Mouse (Mus musculus) megakaryocyte-erythroid progenitor cell, adult 5-6 weeks (primary cell): Measurements from ENCODE around the gene Dab1. TPM values are rescaled to one million over a fixed set of nuclear protein-coding genes. Genes with fewer than 3 reads are reported as not detected.

Experiments used
- ATAC-seq: replicated peaks from 2 replicates; pipeline ENCODE4 v1.8.0; 2016; ENCODE audit warnings: mild to moderate bottlenecking, inconsistent platforms; ENCODE audit not compliant: severe bottlenecking, poor library complexity, low FRiP score, low TSS enrichment
- total RNA-seq, 2 experiments: library from RNA; stranded (forward) in 1 of 2; stranded (reverse) in 1 of 2; fragments of 200-1000, 215-1000 nt in 1 of 2; fragments of >200 nt in 1 of 2; fragmentation: Nextera tagmentation in 1 of 2; gene quantifications; 2 replicates each; pipeline ENCODE4 v1.2.3; 2014 to 2017

Gene Dab1
- total RNA-seq, 2 experiments from 2014 or later: not detected

DNA sequence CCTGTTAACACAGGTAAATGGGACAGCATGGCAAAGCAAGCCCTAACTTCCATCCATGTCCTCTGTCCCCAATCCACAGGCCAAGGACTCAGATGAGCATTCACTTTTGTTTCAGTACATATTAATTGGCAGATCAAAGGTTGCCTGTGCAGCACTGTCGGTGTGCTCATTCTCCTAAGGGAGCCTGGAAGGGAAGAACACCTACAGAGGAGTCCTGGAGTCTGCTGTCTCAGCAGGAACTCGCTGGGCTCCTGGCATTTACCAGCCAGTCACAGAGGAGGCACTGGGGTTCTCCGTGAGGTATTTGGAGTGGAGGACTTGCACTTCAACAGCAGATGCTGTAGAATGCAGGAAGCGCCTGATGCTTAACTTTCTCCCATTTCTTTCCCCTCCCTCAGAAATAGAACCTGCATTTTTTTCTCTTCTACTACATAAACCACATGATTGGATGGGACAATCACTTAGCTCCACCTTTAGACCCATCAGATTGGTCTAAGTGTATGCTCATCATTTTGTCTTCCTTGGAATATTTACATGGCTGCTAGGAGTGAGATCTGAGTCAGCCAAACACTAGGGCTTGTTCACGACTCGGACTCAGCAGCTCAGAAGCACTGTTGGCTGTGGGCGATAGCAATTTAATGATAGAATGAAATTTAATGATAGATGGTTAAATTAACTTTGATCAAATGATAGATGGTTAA lies 837.2 kb downstream of the Dab1 start:
- ATAC-seq: no peak

DNA sequence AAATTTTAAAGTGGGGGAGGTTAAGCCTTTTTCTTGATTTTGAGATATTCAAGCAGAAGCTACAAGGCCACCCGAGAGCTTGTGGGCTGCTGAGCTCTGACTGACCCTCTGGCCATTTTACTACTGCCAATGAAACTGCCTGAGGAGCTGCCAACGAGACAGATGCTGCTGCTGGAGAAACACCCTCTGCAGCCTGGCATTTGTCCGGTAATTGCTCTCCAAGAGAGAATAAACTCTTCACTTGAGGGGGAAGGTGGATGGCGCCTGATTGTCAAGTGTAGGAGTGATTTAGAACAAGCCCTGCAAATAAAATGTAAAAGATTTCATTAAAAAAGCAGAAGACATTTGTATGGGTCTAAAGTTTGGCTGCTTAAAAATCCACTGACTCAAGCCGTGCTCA lies 839.6 kb downstream of the Dab1 start:
- ATAC-seq: no peak

DNA sequence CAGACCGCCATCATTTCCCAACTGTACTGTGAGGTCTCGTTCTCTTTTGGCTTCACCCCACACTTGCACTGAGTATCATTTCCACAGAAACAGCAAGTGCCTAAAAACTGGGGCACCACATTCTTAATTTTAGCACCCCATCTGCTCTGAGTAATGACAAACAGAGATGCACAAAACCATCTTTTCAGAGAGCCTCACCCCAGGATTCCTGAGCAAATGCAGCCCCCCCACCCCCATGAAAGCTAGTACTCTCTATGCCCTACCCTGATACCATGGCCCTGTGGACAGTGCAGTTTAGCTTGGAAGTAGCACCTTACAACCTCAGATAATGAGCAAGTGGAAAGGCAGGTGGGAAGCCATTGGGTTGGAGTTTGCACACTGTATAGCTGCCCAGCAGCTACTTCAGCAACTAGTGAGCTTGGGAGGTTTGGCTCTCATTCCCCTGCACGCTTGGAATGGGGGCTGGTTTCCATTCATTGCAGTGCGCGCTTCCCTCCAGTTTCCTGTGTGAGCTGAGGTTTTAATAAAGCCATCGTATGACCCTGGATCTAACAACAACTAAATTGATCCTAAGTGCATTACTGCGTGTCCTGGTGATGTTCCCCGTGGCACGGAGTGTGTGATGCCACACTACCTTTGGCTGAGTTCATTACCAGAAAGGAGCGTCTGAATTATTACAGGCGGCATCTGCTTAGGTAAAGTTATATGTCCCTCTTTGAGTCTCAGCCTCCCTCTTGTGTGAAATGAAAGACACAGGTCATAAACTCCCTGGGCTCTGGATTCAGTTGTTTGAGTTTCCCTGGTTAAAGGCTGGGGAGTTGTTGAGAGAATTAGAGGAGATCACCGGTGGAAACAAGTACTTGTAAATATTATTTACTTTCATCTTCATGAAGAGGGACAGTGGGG lies 842.2 kb downstream of the Dab1 start:
- no peak for ATAC-seq

DNA sequence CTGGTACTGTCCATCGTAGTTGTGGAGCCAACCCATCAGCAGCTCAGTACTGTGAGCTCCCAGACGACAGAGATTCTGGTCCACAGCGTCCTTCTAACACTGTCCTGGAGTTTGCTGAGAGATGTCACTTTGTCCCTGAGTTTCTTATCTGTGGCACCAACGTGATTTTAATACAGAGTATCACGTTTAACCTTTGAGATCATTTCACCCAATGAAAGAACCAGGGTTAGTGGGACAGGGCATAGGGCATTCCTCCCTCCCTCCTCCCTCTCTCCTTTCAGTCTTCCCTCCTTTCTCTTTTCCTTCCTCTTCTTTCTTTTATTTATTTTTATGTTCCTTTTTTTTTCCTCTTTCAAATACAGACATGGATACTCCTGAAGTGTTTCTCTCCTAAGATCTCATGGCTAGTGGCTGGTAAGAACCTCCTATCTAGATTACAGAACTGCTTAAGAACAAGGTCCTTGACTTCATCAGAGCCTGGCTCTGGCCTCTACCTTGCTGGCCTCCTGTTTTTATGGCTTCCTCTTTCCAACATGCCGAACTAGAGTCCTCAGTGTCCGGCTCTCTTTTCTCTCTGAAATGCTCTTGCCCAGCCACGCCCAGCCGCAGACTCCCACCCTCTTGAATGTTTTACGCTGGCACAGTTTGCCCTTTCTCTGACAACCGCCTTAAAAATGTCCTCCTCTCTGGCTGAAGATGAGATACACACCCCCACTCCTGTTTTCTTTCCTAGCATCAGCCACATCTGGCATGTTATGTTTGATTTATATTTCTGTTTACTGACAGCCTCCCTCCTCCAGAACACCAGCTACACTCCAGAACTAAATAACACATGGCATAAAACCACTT lies 844.0 kb downstream of the Dab1 start:
- no peak for ATAC-seq

DNA sequence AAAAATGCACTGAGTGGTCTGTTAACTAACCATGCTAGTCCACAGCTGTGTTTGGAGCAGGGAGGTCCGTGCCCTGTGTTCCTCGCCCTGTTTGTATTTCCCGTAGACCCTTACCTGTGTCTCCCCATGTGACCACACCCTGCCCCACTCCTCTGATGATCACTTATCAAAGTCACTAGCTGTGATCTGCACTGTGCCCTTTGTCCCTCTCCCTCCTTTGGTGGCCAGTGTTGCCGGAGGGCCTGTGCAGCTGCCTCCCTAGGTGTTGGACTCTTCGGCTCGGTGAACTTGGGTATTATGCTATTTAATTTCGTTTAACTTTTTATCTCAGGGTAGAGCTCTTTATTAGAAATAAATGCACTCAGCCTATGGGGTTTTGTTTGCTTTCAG lies 844.6 kb downstream of the Dab1 start:
- ATAC-seq: no peak

DNA sequence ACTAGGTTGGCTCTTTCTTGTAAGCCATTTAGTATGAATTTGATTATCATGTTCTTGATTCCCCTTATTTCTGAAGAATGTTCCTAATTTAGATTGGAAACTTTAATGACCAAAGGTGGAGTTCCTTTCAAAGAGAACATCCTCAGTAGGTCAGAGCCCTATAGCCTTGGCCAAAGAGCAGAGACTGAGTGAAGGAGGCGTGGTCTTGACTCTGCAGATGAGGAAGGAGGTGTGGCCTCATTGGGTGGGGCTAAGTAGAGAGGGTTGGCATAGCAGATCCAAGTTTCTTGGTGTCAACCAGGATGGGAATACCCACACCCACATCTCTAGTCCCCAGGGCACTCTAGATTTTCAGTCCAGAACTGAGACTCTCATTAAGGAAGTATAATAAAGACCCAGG lies 846.4 kb downstream of the Dab1 start:
- ATAC-seq: no peak

DNA sequence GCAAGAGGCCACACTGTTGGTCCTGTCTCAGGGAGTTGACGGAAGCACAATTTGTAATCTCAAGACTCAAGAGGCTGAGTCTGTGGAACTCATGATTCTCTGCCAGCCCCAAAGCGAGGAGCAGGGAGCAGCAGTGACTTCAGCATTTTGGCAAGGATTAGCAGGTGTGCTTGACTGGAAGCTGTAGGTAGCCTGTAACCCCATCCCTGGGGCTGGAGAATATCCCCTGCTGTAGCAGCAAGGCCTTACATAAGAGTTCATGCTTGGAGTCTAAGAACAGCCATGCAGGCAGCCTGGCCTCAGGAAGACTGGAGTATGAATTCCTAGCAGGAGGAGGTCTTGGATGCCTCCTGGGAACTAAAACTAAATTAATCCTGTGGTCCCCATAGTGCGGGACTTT lies 849.5 kb downstream of the Dab1 start:
- ATAC-seq: no peak

DNA sequence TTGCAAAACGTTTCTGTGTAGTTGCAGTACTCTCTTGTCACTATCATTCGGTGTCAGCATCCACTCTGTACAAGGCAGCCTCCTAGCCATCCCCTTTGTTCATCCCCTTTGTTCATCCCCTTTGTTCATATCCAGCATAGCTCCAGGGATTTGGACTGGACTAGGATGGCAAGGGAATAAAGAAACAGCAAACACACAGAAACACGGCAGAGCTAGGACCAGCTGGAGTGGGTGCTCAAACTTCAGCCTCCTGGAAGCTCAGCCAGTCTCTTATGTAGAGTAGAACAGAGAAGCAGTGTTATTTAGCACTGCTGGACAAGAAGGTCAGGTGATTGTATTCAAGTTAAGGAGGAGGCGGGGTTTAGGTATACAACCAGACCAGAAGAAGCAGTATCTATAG lies 853.8 kb downstream of the Dab1 start:
- ATAC-seq: no peak

DNA sequence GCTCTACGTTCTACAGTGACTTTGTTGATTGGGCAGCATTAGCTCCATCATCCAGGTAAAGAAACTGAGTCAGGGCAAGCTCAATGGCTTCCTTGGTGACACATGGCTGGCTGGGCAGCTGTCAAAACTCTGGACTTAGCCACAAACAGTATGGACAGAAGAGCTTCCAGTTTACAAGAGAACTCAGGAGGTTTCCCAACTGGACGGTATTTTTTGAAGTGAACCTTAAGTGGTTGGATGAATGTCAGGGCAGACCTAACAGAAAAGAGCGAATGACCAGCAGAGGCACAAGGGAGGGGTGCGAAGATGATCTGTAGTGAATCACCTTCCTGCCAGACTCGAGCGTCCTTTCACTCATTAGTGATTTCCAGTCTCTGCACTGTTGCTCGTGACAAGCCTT lies 857.7 kb downstream of the Dab1 start:
- ATAC-seq: no peak

DNA sequence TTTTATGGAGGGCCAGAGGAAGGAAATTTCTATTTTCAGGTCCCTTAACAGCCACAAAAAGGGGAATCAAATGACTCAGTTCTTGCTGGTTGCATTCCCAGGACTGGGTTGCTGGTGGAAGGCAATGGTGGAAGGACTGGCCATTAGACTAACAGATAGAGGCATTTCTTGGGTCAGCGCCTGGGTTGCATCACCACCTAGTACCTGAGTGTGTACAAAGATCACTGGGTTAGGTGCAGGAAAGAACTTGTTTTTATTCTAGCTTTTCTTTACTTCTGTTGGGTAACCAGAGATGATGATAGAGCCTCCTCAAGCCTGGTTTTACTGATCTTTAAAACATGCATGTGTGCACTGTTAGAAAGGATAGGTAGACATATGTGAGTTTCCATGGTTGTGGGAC lies 864.8 kb downstream of the Dab1 start:
- no peak for ATAC-seq

DNA sequence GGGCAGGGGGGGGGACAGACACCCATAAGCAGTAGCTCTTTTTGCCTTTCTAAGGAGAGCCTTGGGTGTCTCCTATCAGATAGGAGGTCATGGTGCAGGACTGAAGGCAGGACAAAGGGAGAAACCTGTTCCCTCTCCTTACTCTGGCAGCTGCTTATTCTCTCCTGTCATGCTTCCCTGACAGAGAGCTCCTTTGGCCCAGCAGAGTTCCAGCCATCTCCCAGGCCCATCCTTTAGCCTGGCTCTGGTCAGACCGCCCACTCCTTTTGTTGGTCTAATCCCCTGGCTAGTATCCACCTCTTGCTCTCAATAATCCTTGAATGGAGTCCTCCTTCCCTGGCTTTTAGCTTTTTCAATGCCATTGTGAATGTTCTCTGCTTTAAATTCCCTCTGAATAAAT lies 878.1 kb downstream of the Dab1 start:
- no peak for ATAC-seq

DNA sequence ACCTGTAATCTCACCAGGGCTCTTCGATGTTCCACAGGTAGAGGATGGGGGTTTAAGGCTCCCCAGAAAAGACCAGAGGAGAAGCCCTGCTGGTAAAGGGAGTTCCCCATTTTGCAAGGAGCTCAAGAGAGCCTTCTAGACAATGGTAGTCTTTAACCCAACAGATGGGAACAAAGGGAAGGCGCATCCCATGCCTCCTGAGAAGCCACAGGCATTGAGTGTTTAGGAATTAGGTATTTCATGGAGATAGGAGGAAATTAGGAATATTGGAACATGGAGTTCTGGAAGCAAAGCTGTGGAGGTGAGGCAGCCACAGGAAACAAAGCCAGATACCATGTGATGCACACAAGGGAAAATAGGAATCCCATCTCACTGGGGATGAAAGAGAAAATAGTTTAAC lies 881.0 kb downstream of the Dab1 start:
- ATAC-seq: no peak

DNA sequence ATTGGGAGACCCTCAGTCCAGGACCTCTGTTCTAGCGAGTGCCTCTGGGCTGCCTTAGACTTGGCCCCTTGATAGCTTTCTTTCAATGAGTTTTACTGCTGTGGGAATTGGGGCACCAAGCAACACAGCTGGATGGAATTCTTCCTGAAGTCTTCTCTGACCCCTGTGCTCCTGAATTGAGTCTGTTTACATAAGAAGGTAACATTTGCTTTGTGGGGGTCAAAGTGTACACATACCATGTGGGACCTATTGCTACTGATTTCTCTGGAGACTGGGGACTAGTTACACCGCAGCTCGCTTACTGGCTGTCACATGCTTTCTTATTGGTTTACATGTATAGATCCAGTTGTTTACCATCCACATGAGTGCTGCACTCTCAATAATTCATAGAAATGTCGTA lies 881.5 kb downstream of the Dab1 start:
- no peak for ATAC-seq

DNA sequence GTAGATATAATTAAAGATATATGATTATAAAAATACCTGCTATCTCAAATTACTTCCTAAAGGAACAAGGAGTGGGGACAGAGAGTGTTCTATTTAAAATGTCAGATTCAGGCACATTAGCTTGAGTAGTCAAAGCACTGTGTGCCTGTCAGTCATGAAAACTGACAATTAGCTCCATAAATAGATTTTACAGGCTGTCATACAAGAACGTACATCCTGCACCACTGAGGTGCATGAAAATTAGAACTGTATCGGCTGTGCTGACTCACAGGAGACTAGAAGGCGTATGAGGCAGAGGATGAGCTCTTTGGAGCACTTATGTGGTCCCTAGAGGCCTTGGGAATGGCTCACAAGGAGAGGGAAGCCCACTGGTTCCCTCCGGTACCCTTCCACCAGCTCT lies 882.1 kb downstream of the Dab1 start:
- ATAC-seq: no peak

DNA sequence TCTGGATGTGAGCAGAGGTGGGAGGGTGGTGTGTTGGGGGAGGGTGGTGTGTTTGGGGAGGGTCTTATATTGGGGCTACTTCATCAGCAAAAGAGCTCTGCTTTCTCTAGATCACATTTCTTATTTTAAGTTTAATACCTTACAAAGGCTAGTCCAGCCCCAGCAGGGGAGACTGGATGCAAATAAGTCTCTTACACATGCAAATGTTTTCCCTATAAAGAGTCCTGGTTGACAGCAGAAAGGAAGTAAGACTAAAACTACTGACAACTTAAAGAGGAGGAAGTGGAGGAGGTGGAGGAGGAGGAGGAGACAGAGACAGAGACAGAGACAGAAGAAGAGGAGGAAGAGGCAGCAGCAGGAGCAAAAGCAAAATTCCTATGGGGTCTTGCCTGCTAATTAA lies 885.8 kb downstream of the Dab1 start:
- ATAC-seq: no peak

DNA sequence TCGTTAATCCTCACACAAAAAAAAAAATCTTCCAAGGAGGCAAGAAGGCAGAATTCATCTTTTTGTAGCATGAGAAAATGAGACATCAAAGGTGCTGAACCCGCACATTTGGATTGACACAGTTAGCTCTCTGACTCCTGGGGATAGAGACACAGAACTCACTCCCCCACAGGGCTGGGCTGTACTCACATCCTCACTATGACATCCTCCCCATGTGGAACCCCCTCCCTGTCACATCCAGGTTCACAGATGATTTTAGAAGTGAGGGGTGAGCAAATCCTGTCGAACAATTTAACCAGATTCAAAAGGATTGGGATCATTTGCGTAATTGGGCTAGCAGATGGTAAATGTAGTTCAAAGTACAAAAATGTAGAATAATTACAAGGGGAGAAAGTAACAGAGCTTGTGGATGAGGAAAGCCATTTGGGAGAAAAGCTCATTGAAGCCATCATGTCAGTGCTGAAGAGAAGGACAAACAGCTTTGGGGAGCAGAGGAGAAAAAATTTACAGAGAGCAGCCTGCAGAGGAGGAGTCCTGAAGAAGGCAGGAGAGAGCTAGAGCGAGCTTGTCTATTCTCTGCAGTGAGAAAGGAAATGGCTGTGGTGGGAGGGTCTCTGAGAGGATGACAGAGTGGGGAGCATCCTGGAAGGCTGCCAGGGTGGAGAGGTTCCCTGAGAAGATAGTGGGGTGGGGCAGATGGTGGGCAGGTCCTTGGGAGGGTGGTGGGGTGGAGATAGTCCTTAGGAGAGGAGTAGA lies 890.2 kb downstream of the Dab1 start:
- no peak for ATAC-seq

DNA sequence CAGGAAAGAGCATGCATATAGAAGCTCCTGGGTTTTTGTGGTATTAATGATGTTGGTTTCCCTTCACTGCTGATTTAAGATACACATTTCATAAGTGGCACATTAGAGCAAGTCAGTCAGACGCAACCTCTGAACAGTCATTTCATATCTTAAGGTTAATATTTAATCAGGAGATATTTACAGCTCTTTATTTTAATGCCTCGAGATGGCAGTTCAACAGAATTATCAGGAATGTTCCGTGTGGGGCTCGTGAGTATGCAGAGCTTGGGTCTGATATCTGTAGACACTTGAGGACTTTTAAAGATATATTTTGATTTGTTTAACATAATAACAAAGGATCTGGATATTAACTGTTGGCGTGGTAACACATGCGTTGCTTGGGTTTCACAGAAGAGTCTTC lies 892.7 kb downstream of the Dab1 start:
- no peak for ATAC-seq

DNA sequence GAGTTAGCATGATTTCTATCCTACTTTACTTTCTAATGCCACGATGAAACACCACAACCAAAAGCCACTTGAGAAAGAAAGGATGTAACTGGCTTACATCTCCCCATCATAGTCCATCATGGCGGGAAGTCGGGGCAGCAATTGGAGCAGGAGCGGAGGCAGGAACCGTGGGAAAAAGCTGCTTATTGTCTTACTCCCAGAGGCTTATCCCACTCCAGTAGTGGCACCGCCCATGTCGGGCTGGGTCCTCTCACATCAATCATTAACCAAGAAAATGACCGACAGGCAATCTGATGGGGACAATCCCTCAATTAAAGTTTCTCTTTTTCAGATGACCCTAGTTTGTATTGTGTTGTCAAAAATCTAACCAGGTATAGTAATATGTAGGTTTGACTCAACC lies 893.4 kb downstream of the Dab1 start:
- ATAC-seq: no peak

DNA sequence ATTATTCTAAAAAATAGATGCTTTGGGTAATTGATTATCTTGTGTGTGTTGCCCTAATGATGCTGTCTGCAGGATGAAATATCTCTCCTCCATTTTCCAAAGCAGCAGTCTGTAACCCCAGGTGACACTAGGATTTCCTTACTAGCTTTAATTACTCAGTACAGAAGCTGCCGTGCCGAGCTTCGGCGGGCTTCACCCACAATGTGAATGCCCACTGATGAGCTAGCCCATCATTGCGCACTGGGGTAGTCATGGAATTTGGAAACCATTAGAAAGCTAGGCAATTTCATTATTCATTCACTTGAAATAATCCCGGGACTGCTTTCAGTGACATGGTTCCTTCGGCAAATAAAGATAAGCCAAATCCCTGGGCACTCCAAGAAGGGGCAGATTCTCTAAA lies 894.5 kb downstream of the Dab1 start:
- ATAC-seq: no peak
